Mouse (Mus musculus) thymus, adult 2 months (tissue): ENCODE data around the gene Cacfd1. TPM values are rescaled to one million over a fixed set of nuclear protein-coding genes. Genes with fewer than 3 reads are reported as not detected.

ENCODE experiments used
- DNase-seq: peaks from one replicate; pipeline ENCODE4 v3.0.0; 2021
- H3K27ac ChIP-seq: fragments of 200-500 bp; 2 replicates; pipeline ENCODE4 v1.5.1; 2012; ENCODE audit warnings: low read length, control low read depth; ENCODE audit not compliant: control insufficient read depth, insufficient read depth
- H3K27me3 ChIP-seq: fragments of 200-500 bp; 2 replicates; pipeline ENCODE4 v1.6.1; 2012; ENCODE audit warnings: mild to moderate bottlenecking, low read length, moderate library complexity, mixed read lengths; ENCODE audit not compliant: control insufficient read depth, insufficient read depth
- H3K36me3 ChIP-seq: fragments of 200-500 bp; 2 replicates; pipeline ENCODE4 v1.6.1; 2012; ENCODE audit warnings: mild to moderate bottlenecking, low read length, moderate library complexity; ENCODE audit not compliant: control insufficient read depth, insufficient read depth
- H3K4me1 ChIP-seq: fragments of 200-500 bp; replicated peaks from 2 replicates; pipeline ENCODE4 v1.6.1; 2012; ENCODE audit warnings: low read length; ENCODE audit not compliant: control insufficient read depth, insufficient read depth
- H3K4me3 ChIP-seq: fragments of 200-500 bp; 2 replicates; pipeline ENCODE4 v1.5.1; 2012; ENCODE audit warnings: mild to moderate bottlenecking, low read length, control low read depth, moderate library complexity; ENCODE audit not compliant: control insufficient read depth, insufficient read depth
- CTCF ChIP-seq: fragments of 200-500 bp; IDR thresholded peaks from 2 replicates; pipeline ENCODE4 v1.5.1; 2012; ENCODE audit warnings: mild to moderate bottlenecking, control low read depth, low read length, moderate library complexity, borderline replicate concordance; ENCODE audit not compliant: control insufficient read depth, poor library complexity, insufficient read depth; ENCODE audit errors: extremely low read depth
- POLR2A ChIP-seq: fragments of 200-500 bp; IDR thresholded peaks from 2 replicates; pipeline ENCODE4 v1.6.1; 2012; ENCODE audit warnings: mild to moderate bottlenecking, low read length, control low read depth, moderate library complexity; ENCODE audit not compliant: control insufficient read depth, poor library complexity, insufficient read depth; ENCODE audit errors: extremely low read depth
- WGBS: fragments of 180-500 bp; shearing (Covaris S2); methylation state at CpG from one replicate; pipeline ENCODE4 v1.1.7; 2018; 5-methylcytosine and 5-hydroxymethylcytosine counted together
- polyA plus RNA-seq: library from polyadenylated mRNA; depleted of rRNA; stranded (reverse); fragments of >200 nt; gene quantifications from 2 replicates; pipeline ENCODE4 v1.2.3, GENCODE M21; 2012

The Cacfd1 gene
- polyA plus RNA-seq, 1 experiment = 58.9 TPM

- no peak for DNase-seq
- 99% methylated on average over 4 of the region's 4 CpGs for WGBS
- Histone ChIP-seq H3K4me3 (no peak overlapping the region), H3K27me3 (no peaks in the 10 kb centered on the region), H3K4me1 (no peaks in the 10 kb centered on the region), H3K27ac (no peak overlapping the region), H3K36me3 (no peaks in the 10 kb centered on the region)
- TF ChIP-seq CTCF (no peak), POLR2A (no peak)
Measured at GRCm38 (mm10) chr2:27044166-27044565, 34.4 kb downstream of the Cacfd1 start.

GRCm38 (mm10) chr2:27044641-27045040, 34.9 kb downstream of the Cacfd1 start:
- WGBS = 87% methylated on average over 3 of the region's 3 CpGs
- Histone ChIP-seq H3K4me1 (no peaks in the 10 kb centered on the region), H3K27me3 (no peaks in the 10 kb centered on the region), H3K36me3 (no peaks in the 10 kb centered on the region), H3K4me3 (no peak overlapping the region), H3K27ac (no peak overlapping the region)
- DNase-seq = no peak
- no peak for TF ChIP-seq POLR2A
- TF ChIP-seq CTCF = no peak

- H3K27me3 ChIP-seq = no peaks in the 10 kb centered on the region
- WGBS = 79% methylated on average over 8 of the region's 8 CpGs
- H3K4me1 ChIP-seq = no peaks in the 10 kb centered on the region
- no peak overlapping the region for H3K4me3 ChIP-seq
- H3K36me3 ChIP-seq = no peaks in the 10 kb centered on the region
- H3K27ac ChIP-seq = no peak overlapping the region
- no peak for DNase-seq
- no peak for TF ChIP-seq CTCF
Measured at GRCm38 (mm10) chr2:27045979-27046770, 36.4 kb downstream of the Cacfd1 start.

GRCm38 (mm10) chr2:27049408-27049807, 39.7 kb downstream of the Cacfd1 start:
- Histone ChIP-seq H3K27me3 (no peaks in the 10 kb centered on the region), H3K36me3 (no peaks in the 10 kb centered on the region), H3K27ac (no peak overlapping the region), H3K4me3 (no peak overlapping the region), H3K4me1 (no peaks in the 10 kb centered on the region)
- 80% methylated on average over 6 of the region's 6 CpGs for WGBS
- TF ChIP-seq POLR2A (no peak), CTCF (no peak)
- DNase-seq = no peak

- Histone ChIP-seq H3K27me3 (no peaks in the 10 kb centered on the region), H3K4me3 (no peak overlapping the region), H3K36me3 (no peaks in the 10 kb centered on the region), H3K4me1 (peaks cover 48% of the 10 kb centered on the region), H3K27ac (no peak overlapping the region)
- no peak for TF ChIP-seq POLR2A
- no peak for TF ChIP-seq CTCF
- DNase-seq = no peak
- WGBS = 74% methylated on average over 4 of the region's 4 CpGs
Measured at GRCm38 (mm10) chr2:27058251-27058650, 48.5 kb downstream of the Cacfd1 start.

- Histone ChIP-seq H3K4me3 (no peak overlapping the region), H3K27me3 (no peaks in the 10 kb centered on the region), H3K27ac (no peak overlapping the region), H3K4me1 (peaks cover 48% of the 10 kb centered on the region), H3K36me3 (no peaks in the 10 kb centered on the region)
- WGBS = 49% methylated on average over 12 of the region's 12 CpGs
- TF ChIP-seq POLR2A (no peak), CTCF (no peak)
- DNase-seq = no peak
Measured at GRCm38 (mm10) chr2:27058751-27059150, 49.0 kb downstream of the Cacfd1 start.

- Histone ChIP-seq H3K4me1 (peaks cover 51% of the 10 kb centered on the region), H3K36me3 (no peaks in the 10 kb centered on the region), H3K27ac (no peak overlapping the region), H3K27me3 (no peaks in the 10 kb centered on the region), H3K4me3 (no peak overlapping the region)
- no peak for DNase-seq
- TF ChIP-seq CTCF (no peak), POLR2A (no peak)
- WGBS = 91% methylated on average over 9 of the region's 9 CpGs
Measured at GRCm38 (mm10) chr2:27059187-27059586, 49.5 kb downstream of the Cacfd1 start.
